Mouse (Mus musculus) cerebellum, adult 18-20 months (tissue): ENCODE results near the gene Tdrd3.

ENCODE experiments used
- DNase-seq, 2 experiments: peaks; one replicate each; pipeline ENCODE4 v3.0.0; 2021

The Tdrd3 gene

GRCm38 (mm10) chr14:87455630-87456175, 39.3 kb downstream of the Tdrd3 start:
- no peak for DNase-seq

- no peak for DNase-seq
These were observed 43.3 kb downstream of the Tdrd3 start for GRCm38 (mm10) chr14:87459777-87460176.

GRCm38 (mm10) chr14:87461543-87461942, 45.1 kb downstream of the Tdrd3 start:
- no peak for DNase-seq

GRCm38 (mm10) chr14:87463963-87464654, 47.7 kb downstream of the Tdrd3 start:
- peak; percentile 68 to 78 for DNase-seq

GRCm38 (mm10) chr14:87464655-87465054, 48.2 kb downstream of the Tdrd3 start:
- DNase-seq, result no peak

GRCm38 (mm10) chr14:87467586-87467985, 51.1 kb downstream of the Tdrd3 start:
- no peak for DNase-seq

GRCm38 (mm10) chr14:87471521-87471920, 55.1 kb downstream of the Tdrd3 start:
- DNase-seq, result no peak

GRCm38 (mm10) chr14:87472782-87473181, 56.3 kb downstream of the Tdrd3 start:
- DNase-seq, result no peak

- DNase-seq, result no peak
These were observed 59.4 kb downstream of the Tdrd3 start for GRCm38 (mm10) chr14:87475721-87476359.

- DNase-seq, result no peak
These were observed 62.0 kb downstream of the Tdrd3 start for GRCm38 (mm10) chr14:87478339-87478951.

GRCm38 (mm10) chr14:87485888-87486287, 69.4 kb downstream of the Tdrd3 start:
- no peak for DNase-seq

- no peak for DNase-seq
These were observed 81.6 kb downstream of the Tdrd3 start for GRCm38 (mm10) chr14:87497955-87498594.

- no peak for DNase-seq
These were observed 89.5 kb downstream of the Tdrd3 start for GRCm38 (mm10) chr14:87505924-87506323.

GRCm38 (mm10) chr14:87515281-87515680, 98.8 kb downstream of the Tdrd3 start:
- no peak for DNase-seq

GRCm38 (mm10) chr14:87517381-87517780, 100.9 kb downstream of the Tdrd3 start:
- DNase-seq, result no peak

- no peak for DNase-seq
These were observed 115.4 kb downstream of the Tdrd3 start for GRCm38 (mm10) chr14:87531847-87532246.

- DNase-seq, result no peak
These were observed 120.8 kb downstream of the Tdrd3 start for GRCm38 (mm10) chr14:87537127-87537819.

- DNase-seq, result no peak
These were observed 133.5 kb downstream of the Tdrd3 start for GRCm38 (mm10) chr14:87549986-87550385.

GRCm38 (mm10) chr14:87552211-87552610, 135.8 kb downstream of the Tdrd3 start:
- DNase-seq, result no peak

- DNase-seq, result no peak
These were observed 147.4 kb downstream of the Tdrd3 start for GRCm38 (mm10) chr14:87563841-87564240.

- DNase-seq, result peak in 1 of 2 experiments; percentile 8
These were observed 149.8 kb downstream of the Tdrd3 start for GRCm38 (mm10) chr14:87566211-87566610.

GRCm38 (mm10) chr14:87567034-87567461, 150.6 kb downstream of the Tdrd3 start:
- DNase-seq, result no peak
